9 mouse cellular contexts compared by ENCODE assay signal in the genomic region with DNA sequence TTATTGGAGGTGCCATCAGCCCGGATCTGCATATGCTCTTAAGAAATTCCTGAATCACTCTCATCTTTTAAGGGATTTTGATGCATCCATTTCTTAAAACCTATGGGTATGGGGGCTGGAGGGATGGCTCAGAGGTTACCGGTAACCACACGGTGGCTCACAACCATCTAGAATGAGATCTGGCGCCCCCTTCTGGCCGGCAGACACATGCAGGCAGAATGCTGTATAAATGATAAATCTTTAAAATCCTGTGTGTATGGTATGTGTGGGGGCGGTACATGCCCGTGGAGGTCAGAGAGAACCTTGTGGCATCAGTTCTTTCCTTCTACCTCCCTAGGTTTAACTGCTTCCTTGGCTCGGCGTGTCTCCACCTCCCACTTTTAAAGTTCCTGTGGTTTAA. TPM values are rescaled to one million over a fixed set of nuclear protein-coding genes. Genes with fewer than 3 reads are reported as not detected.
DNase-seq lines count a peak whose midpoint lies in the region; TF ChIP-seq lines count a peak whose summit lies in the region.
"Had no signal": no experiment of that assay in that cellular context is flagged by ENCODE, and none has a peak within 500 bp of the region (broad histone marks: within the 10 kb centered on the region; RNA-seq: fewer than 3 reads in every experiment).

No protein-coding gene starts in this region.

- peak; percentile 85 for DNase-seq in heart, embryonic 10.5 days (ENCODE audit: low spot score)
- DNase-seq in heart, adult 8-10 months (ENCODE audit: low spot score) = no peak
- peak; percentile 63 to 73 for DNase-seq in CD8-positive naive resting alpha-beta T cell, adult 2 months (ENCODE audit: low read depth in 2 of 2, low spot score in 2 of 2)
- peak; percentile 68 for DNase-seq in c-Kit-positive CD71-negative TER-119-negative erythroid progenitor cells, embryonic 14.5 days (ENCODE audit: low read depth)
- DNase-seq in forelimb bud, embryonic 11.5 days (ENCODE audit: low read depth, low spot score) = peak; percentile 63
- peak; percentile 65 to 78 for DNase-seq in left cerebral cortex, adult 2 months (ENCODE audit: extremely low spot score in 1 of 2, low spot score in 2 of 2)
- DNase-seq in natural killer cell, adult 2 months (ENCODE audit: low spot score in 2 of 2) = peak; percentile 53 to 80
- DNase-seq in testis, postnatal 10 days (ENCODE audit: low spot score) = peak; percentile 91

- H3K27me3 ChIP-seq in heart, embryonic 10.5 days (ENCODE audit: insufficient read depth, poor library complexity, severe bottlenecking) = peaks cover 23% of the 10 kb centered on the region

- 17% methylated on average over 9 of the region's 9 CpGs for whole genome bisulfite sequencing in heart, embryonic 10.5 days

- peaks cover 5% of the 10 kb centered on the region for H3K4me1 ChIP-seq in heart, embryonic 10.5 days

- H3K27ac ChIP-seq in heart, embryonic 10.5 days = no peak overlapping the region
- no peak overlapping the region for H3K27ac ChIP-seq in left cerebral cortex, adult 2 months
- H3K27ac ChIP-seq: limb, embryonic 12.5 days had no signal

- no peak overlapping the region for H3K4me3 ChIP-seq in heart, embryonic 10.5 days
- H3K4me3 ChIP-seq in left cerebral cortex, adult 2 months = 0 out of 2 replicates have a peak overlapping the region, but pooled peaks have one; percentile 16
- H3K4me3 ChIP-seq: limb, embryonic 12.5 days had no signal

- H3K36me3 ChIP-seq in heart, embryonic 10.5 days = no peaks in the 10 kb centered on the region
- H3K36me3 ChIP-seq: limb, embryonic 12.5 days had no signal

- TF ChIP-seq CTCF in left cerebral cortex, adult 2 months (IDR thresholded peaks at IDR 0.05) = peak; percentile 89

- intact Hi-C loops in left cerebral cortex, adult 2 months (cut with DNase I) = no loop called here

- no peaks in the 10 kb centered on the region for H3K9me3 ChIP-seq in heart, embryonic 10.5 days
- H3K9me3 ChIP-seq: limb, embryonic 12.5 days had no signal

RNA-seq across cellular contexts. Expression of gene Ccdc65, which starts 2.4 kb away (rescaled TPM):
- 0.44 and 0.46 TPM in 2 replicates for polyA plus RNA-seq in heart, embryonic 10.5 days (2016; fragmentation: Nextera tagmentation; extraction: Ambion mirVana)
- 1 to 10 TPM in 1 of 4 experiments, under 1 TPM in 3; 0.41 to 1.1 (median 0.84) TPM for total RNA-seq in heart, adult 8-10 months (2022)
- total RNA-seq in left cerebral cortex, adult 2 months (2021) = 10 to 100 TPM; 11.2 TPM

RNA-seq across cellular contexts. Expression of gene Fkbp11, which starts 17.6 kb away (rescaled TPM):
- polyA plus RNA-seq in heart, embryonic 10.5 days (2016; fragmentation: Nextera tagmentation; extraction: Ambion mirVana) = 20.5 and 40.8 TPM in 2 replicates
- 1 to 10 TPM; 5.6 to 9.4 (median 7.7) TPM for total RNA-seq in heart, adult 8-10 months (2022)
- total RNA-seq in left cerebral cortex, adult 2 months (2021) = 1 to 10 TPM; 1.9 TPM

RNA-seq across cellular contexts. Expression of gene Rnd1, which starts 33.2 kb away (rescaled TPM):
- polyA plus RNA-seq in heart, embryonic 10.5 days (2016; fragmentation: Nextera tagmentation; extraction: Ambion mirVana) = 1.7 and 2.8 TPM in 2 replicates
- 1 to 10 TPM in 3 of 4 experiments, under 1 TPM in 1; 1.00 to 2.1 (median 1.2) TPM for total RNA-seq in heart, adult 8-10 months (2022)
- 10 to 100 TPM; 27.4 to 27.7 TPM for total RNA-seq in left cerebral cortex, adult 2 months (2021)

RNA-seq across cellular contexts. Expression of gene Ddx23, which starts 47.7 kb away (rescaled TPM):
- 15.6 and 17.5 TPM in 2 replicates for polyA plus RNA-seq in heart, embryonic 10.5 days (2016; fragmentation: Nextera tagmentation; extraction: Ambion mirVana)
- 10 to 100 TPM; 53.2 to 61.7 (median 56.4) TPM for total RNA-seq in heart, adult 8-10 months (2022)
- 10 to 100 TPM; 84.4 to 90.2 TPM for total RNA-seq in left cerebral cortex, adult 2 months (2021)

RNA-seq across cellular contexts. Expression of gene Arf3, which starts 52.6 kb away (rescaled TPM):
- polyA plus RNA-seq in heart, embryonic 10.5 days (2016; fragmentation: Nextera tagmentation; extraction: Ambion mirVana) = 41.7 and 42.7 TPM in 2 replicates
- 10 to 100 TPM; 18.0 to 20.9 (median 19.1) TPM for total RNA-seq in heart, adult 8-10 months (2022)
- 100 to 1,000 TPM; 749 to 756 TPM for total RNA-seq in left cerebral cortex, adult 2 months (2021)

Comparison
In these comparisons a context has a peak if more than half of its experiments do, and no peak if none do; other contexts are left out.
1. RNA of gene Ccdc65, which starts 2.4 kb away (total RNA-seq): 11.2 TPM in left cerebral cortex, adult 2 months; 0.41 to 1.1 TPM in heart, adult 8-10 months; every median in the first group is over 4 times any median in the second.
2. RNA of gene Rnd1, which starts 33.2 kb away (total RNA-seq): 27.4 to 27.7 TPM in left cerebral cortex, adult 2 months; 1.00 to 2.1 TPM in heart, adult 8-10 months; every median in the first group is over 4 times any median in the second.